Mouse (Mus musculus) splenic B cell, adult 2 months (primary cell): Measurements from ENCODE around the gene Gpr142.

ENCODE experiments used
- DNase-seq: peaks from one replicate; pipeline ENCODE4 v3.0.0-alpha.2; 2011; ENCODE audit warnings: low read depth, low spot score
- H3K27me3 ChIP-seq: 2 replicates; pipeline ENCODE4 v1.6.1; 2012; ENCODE audit warnings: mild to moderate bottlenecking, low read length, moderate library complexity, mixed read lengths; ENCODE audit not compliant: control insufficient read depth, poor library complexity, insufficient read depth, severe bottlenecking
- H3K36me3 ChIP-seq: 2 replicates; pipeline ENCODE4 v1.6.1; 2012; ENCODE audit warnings: mild to moderate bottlenecking, low read length, moderate library complexity, mixed read lengths; ENCODE audit not compliant: control insufficient read depth, poor library complexity, insufficient read depth, severe bottlenecking

The Gpr142 gene

GRCm38 (mm10) chr11:114844464-114845220 lies 45.9 kb downstream of the Gpr142 start:
- no peaks in the 10 kb centered on the region for H3K27me3 ChIP-seq
- H3K36me3 ChIP-seq, result no peaks in the 10 kb centered on the region
- DNase-seq, result no peak

DNA sequence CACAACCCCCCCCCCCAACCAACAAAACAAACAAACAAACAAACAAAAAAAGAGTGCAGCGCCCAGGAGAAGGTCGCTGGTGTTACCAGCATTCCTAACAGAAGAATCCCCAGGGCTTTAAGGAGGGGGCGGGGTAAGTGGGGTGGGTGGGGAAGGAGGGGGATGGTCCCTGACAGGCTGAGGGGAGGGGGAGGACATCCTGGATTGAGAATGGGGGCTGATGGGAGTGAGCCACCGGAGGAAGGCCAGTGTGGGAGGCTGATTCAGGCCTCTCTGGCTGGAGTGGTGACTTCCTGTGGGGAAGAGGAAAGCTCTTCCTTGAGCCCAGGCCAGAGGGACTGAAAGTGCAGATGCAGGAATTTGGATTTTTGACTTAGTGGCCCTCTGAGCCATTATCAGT lies 47.6 kb downstream of the Gpr142 start:
- Histone ChIP-seq H3K27me3 (peaks cover 2% of the 10 kb centered on the region; the same call in 1 of the 2 replicates), H3K36me3 (no peaks in the 10 kb centered on the region)
- DNase-seq, result no peak

DNA sequence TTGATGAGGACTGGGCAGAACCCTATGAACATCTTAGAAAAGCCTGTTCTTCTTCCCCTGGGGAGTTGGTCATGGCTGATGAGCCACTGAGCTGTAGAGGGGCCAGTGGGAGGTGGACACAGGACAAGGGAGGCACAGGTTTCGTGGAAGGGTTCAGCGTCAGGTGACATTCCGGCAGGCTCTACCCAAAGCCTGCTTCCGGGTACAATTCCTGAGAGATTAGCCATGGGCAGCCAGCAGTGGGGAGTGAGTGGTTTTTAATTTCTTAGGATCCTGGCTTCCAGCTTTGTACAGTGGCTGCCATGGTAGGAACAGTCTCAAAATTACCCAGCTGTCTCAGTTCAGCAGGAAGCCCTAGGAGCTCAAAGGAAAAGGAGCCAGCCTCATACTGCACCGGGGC lies 48.3 kb downstream of the Gpr142 start:
- DNase-seq, result no peak
- H3K27me3 ChIP-seq, result peaks cover 2% of the 10 kb centered on the region; the same call in 1 of the 2 replicates
- H3K36me3 ChIP-seq, result no peaks in the 10 kb centered on the region

- Histone ChIP-seq H3K27me3 (peaks cover 2% of the 10 kb centered on the region; the same call in 1 of the 2 replicates), H3K36me3 (no peaks in the 10 kb centered on the region)
- no peak for DNase-seq
Measured at GRCm38 (mm10) chr11:114849572-114849971, 50.8 kb downstream of the Gpr142 start.

GRCm38 (mm10) chr11:114850066-114850451 lies 51.3 kb downstream of the Gpr142 start:
- Histone ChIP-seq H3K27me3 (peaks cover 2% of the 10 kb centered on the region; the same call in 1 of the 2 replicates), H3K36me3 (no peaks in the 10 kb centered on the region)
- no peak for DNase-seq

DNA sequence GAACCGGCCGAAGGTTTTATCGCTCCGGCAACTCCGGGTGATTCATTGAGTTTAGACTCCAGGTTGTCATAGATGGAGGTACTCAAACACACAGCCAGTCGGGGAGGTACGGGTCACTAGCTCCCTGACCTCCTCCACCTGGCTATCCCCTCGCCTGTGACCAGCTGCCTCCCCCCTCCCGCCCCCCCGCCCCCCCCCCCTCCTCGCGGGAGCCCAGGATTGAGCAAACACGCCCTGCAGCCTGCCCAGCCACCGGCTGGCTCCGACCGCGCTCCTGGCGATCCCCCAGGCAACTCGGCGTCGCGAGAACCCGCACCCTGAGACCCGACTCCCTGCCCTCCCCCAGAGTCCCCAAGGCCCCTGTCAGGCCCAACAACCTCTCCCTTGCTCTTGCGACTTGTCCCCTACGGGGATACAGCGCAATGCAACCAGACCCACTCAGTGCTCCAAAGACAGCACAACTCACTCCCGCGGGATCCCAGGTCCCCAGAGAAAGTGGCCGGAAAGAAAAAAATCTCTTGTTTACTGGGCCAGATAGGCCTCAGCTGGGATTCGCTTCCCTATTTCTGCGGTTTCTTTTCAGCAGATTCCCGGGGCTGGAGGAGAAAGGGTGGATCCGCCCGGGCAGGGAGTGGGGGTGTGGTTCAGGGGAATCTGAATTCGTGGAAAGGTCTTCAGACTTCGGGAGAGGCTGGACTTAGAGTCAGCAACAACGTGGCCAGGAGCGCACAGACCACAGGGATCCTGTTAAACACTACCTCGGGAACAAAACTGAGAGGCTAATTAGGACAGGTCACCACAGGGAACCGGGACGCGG lies 51.9 kb downstream of the Gpr142 start, which contains the start of gene Gprc5c:
Gprc5c (plus strand) TSS at position 701 of the 817 bp plus-strand sequence.
- H3K36me3 ChIP-seq, result no peaks in the 10 kb centered on the region
- peaks cover 2% of the 10 kb centered on the region; the same call in 1 of the 2 replicates for H3K27me3 ChIP-seq
- no peak for DNase-seq

GRCm38 (mm10) chr11:114851269-114851607 lies 52.5 kb downstream of the Gpr142 start:
- H3K36me3 ChIP-seq, result no peaks in the 10 kb centered on the region
- DNase-seq, result no peak
- peaks cover 2% of the 10 kb centered on the region; the same call in 1 of the 2 replicates for H3K27me3 ChIP-seq

DNA sequence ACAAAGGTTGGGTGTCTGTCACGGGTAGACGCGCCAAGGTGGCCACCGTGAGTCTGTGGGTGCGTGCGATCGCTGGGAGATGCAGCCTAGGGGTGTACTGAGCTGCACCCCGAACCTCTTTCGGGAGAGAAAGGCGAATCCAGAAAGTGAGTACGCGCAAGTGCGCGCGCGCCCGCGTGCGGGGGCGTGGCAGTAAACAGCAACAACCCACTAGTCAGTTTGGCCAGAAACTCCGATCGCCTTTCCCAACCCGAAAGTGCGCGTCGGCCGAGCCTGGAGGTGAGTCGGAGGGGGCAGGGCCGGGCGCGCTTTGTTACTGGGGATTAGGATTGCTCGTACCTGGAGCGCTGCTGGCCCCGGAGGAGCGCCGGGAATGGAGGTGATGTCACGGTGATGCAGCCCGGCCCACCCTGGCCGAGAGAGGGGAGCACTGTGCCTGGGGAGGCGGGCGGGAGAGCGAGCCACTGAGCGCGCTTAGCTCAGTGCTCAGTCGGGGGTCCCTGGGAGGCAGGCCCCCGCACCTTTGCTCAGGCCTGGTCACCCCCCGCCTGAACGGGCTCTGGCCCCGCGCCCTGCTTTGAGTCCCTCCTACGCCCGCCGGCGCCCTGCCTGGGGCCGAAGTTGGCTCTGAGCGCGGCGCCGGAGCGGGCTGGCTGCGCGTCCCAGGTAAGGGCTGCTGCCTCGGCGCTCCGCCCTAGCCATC lies 53.0 kb downstream of the Gpr142 start:
- no peak for DNase-seq
- Histone ChIP-seq H3K36me3 (no peaks in the 10 kb centered on the region), H3K27me3 (peaks cover 2% of the 10 kb centered on the region; the same call in 1 of the 2 replicates)

- DNase-seq, result no peak
Measured at GRCm38 (mm10) chr11:114852311-114853173, 53.8 kb downstream of the Gpr142 start.

GRCm38 (mm10) chr11:114853174-114853838 lies 54.6 kb downstream of the Gpr142 start:
- no peaks in the 10 kb centered on the region for H3K36me3 ChIP-seq
- H3K27me3 ChIP-seq, result peaks cover 2% of the 10 kb centered on the region; the same call in 1 of the 2 replicates
- DNase-seq, result no peak

More at GRCm38 (mm10) chr11:114852311-114853173, 53.8 kb downstream of the Gpr142 start:
- Histone ChIP-seq H3K27me3 (peaks cover 2% of the 10 kb centered on the region; the same call in 1 of the 2 replicates), H3K36me3 (no peaks in the 10 kb centered on the region)

GRCm38 (mm10) chr11:114854581-114854980 lies 55.9 kb downstream of the Gpr142 start:
- no peaks in the 10 kb centered on the region for H3K36me3 ChIP-seq
- DNase-seq, result no peak
- peaks cover 2% of the 10 kb centered on the region; the same call in 1 of the 2 replicates for H3K27me3 ChIP-seq

- Histone ChIP-seq H3K27me3 (no peaks in the 10 kb centered on the region), H3K36me3 (no peaks in the 10 kb centered on the region)
- no peak for DNase-seq
Measured at GRCm38 (mm10) chr11:114856125-114856524, 57.4 kb downstream of the Gpr142 start.
